Mouse (Mus musculus): ENCODE data around the gene Nudt6. TPM values are rescaled to one million over a fixed set of nuclear protein-coding genes. Genes with fewer than 3 reads are reported as not detected.

Gene Nudt6
- polyA plus RNA-seq, 1 experiment from 2014 or later: 9.2 TPM

GRCm38 (mm10) chr3:37381457-37381856 lies 38.6 kb downstream of the Nudt6 start:
- no peak overlapping the region; the same call in 1 of the 2 replicates for H3K27ac ChIP-seq (replicated peaks)
- 49% methylated on average over 6 of the region's 6 CpGs for WGBS
- H3K4me1 ChIP-seq (replicated peaks; ENCODE audit: control insufficient read depth, insufficient read depth): peaks cover 2% of the 10 kb centered on the region; the same call in 1 of the 2 replicates
- H3K9me3 ChIP-seq (ENCODE audit: control insufficient read depth, low read length): no peaks in the 10 kb centered on the region
- H3K4me3 ChIP-seq (ENCODE audit: low read depth, low read length): no peak overlapping the region
- TF ChIP-seq CTCF (IDR thresholded peaks at IDR 0.05; ENCODE audit: low read depth) (no peak), EP300 (optimal IDR thresholded peaks at IDR 0.05) (no peak)
- DNase-seq (ENCODE audit: low spot score) (no peak), ATAC-seq (ENCODE audit: low FRiP score, low TSS enrichment) (no peak)
- no peak overlapping the region for H3K9ac ChIP-seq (ENCODE audit: low read length)
- H3K36me3 ChIP-seq (ENCODE audit: control insufficient read depth, insufficient read depth, low read length): no peaks in the 10 kb centered on the region
- no peak overlapping the region for H3K4me2 ChIP-seq (replicated peaks; ENCODE audit: low read depth)
- H3K27me3 ChIP-seq (ENCODE audit: control insufficient read depth, insufficient read depth, low read length): no peaks in the 10 kb centered on the region

- H3K4me1 ChIP-seq (replicated peaks; ENCODE audit: control insufficient read depth, insufficient read depth): peaks cover 2% of the 10 kb centered on the region; the same call in 1 of the 2 replicates
- no peak overlapping the region for H3K9ac ChIP-seq (ENCODE audit: low read length)
- peak overlapping the region; percentile 49 for H3K27ac ChIP-seq (replicated peaks)
- no peaks in the 10 kb centered on the region for H3K27me3 ChIP-seq (ENCODE audit: control insufficient read depth, insufficient read depth, low read length)
- no peak overlapping the region for H3K4me3 ChIP-seq (ENCODE audit: low read depth, low read length)
- WGBS: 38% methylated on average over 18 of the region's 18 CpGs
- no peak; the same call in 1 of the 2 replicates for ATAC-seq (ENCODE audit: low FRiP score, low TSS enrichment)
- no peak for TF ChIP-seq CTCF (IDR thresholded peaks at IDR 0.05; ENCODE audit: low read depth)
- no peak for TF ChIP-seq EP300 (optimal IDR thresholded peaks at IDR 0.05)
- H3K36me3 ChIP-seq (ENCODE audit: control insufficient read depth, insufficient read depth, low read length): no peaks in the 10 kb centered on the region
- no peak overlapping the region for H3K4me2 ChIP-seq (replicated peaks; ENCODE audit: low read depth)
- H3K9me3 ChIP-seq (ENCODE audit: control insufficient read depth, low read length): no peaks in the 10 kb centered on the region
- DNase-seq (ENCODE audit: low spot score): peak; percentile 27
Observed at GRCm38 (mm10) chr3:37379930-37380881, 39.8 kb downstream of the Nudt6 start.

GRCm38 (mm10) chr3:37379201-37379600 lies 40.8 kb downstream of the Nudt6 start:
- Histone ChIP-seq H3K9ac (ENCODE audit: low read length) (no peak overlapping the region), H3K27ac (replicated peaks) (no peak overlapping the region), H3K36me3 (ENCODE audit: control insufficient read depth, insufficient read depth, low read length) (no peaks in the 10 kb centered on the region), H3K27me3 (ENCODE audit: control insufficient read depth, insufficient read depth, low read length) (no peaks in the 10 kb centered on the region), H3K4me2 (replicated peaks; ENCODE audit: low read depth) (no peak overlapping the region), H3K9me3 (ENCODE audit: control insufficient read depth, low read length) (no peaks in the 10 kb centered on the region), H3K4me1 (replicated peaks; ENCODE audit: control insufficient read depth, insufficient read depth) (peaks cover 2% of the 10 kb centered on the region; the same call in 1 of the 2 replicates), H3K4me3 (ENCODE audit: low read depth, low read length) (no peak overlapping the region)
- TF ChIP-seq EP300 (optimal IDR thresholded peaks at IDR 0.05) (no peak), CTCF (IDR thresholded peaks at IDR 0.05; ENCODE audit: low read depth) (peak; percentile 39)
- 82% methylated on average over 14 of the region's 14 CpGs for WGBS
- no peak for DNase-seq (ENCODE audit: low spot score)
- no peak for ATAC-seq (ENCODE audit: low FRiP score, low TSS enrichment)

- Histone ChIP-seq H3K36me3 (ENCODE audit: control insufficient read depth, insufficient read depth, low read length) (no peaks in the 10 kb centered on the region), H3K9ac (ENCODE audit: low read length) (no peak overlapping the region), H3K27me3 (ENCODE audit: control insufficient read depth, insufficient read depth, low read length) (no peaks in the 10 kb centered on the region), H3K4me3 (ENCODE audit: low read depth, low read length) (no peak overlapping the region), H3K9me3 (ENCODE audit: control insufficient read depth, low read length) (no peaks in the 10 kb centered on the region), H3K27ac (replicated peaks) (no peak overlapping the region), H3K4me1 (replicated peaks; ENCODE audit: control insufficient read depth, insufficient read depth) (peaks cover 2% of the 10 kb centered on the region; the same call in 1 of the 2 replicates), H3K4me2 (replicated peaks; ENCODE audit: low read depth) (no peak overlapping the region)
- TF ChIP-seq CTCF (IDR thresholded peaks at IDR 0.05; ENCODE audit: low read depth) (no peak), EP300 (optimal IDR thresholded peaks at IDR 0.05) (no peak)
- 69% methylated on average over 6 of the region's 6 CpGs for WGBS
- DNase-seq (ENCODE audit: low spot score) (no peak), ATAC-seq (ENCODE audit: low FRiP score, low TSS enrichment) (no peak; the same call in 1 of the 2 replicates)
Observed at GRCm38 (mm10) chr3:37378412-37378811, 41.6 kb downstream of the Nudt6 start.

GRCm38 (mm10) chr3:37377926-37378325 lies 42.1 kb downstream of the Nudt6 start:
- Histone ChIP-seq H3K4me3 (ENCODE audit: low read depth, low read length) (no peak overlapping the region), H3K27me3 (ENCODE audit: control insufficient read depth, insufficient read depth, low read length) (no peaks in the 10 kb centered on the region), H3K27ac (replicated peaks) (no peak overlapping the region), H3K36me3 (ENCODE audit: control insufficient read depth, insufficient read depth, low read length) (no peaks in the 10 kb centered on the region), H3K9ac (ENCODE audit: low read length) (no peak overlapping the region), H3K4me2 (replicated peaks; ENCODE audit: low read depth) (no peak overlapping the region), H3K9me3 (ENCODE audit: control insufficient read depth, low read length) (no peaks in the 10 kb centered on the region), H3K4me1 (replicated peaks; ENCODE audit: control insufficient read depth, insufficient read depth) (peaks cover 2% of the 10 kb centered on the region; the same call in 1 of the 2 replicates)
- DNase-seq (ENCODE audit: low spot score): no peak
- TF ChIP-seq CTCF (IDR thresholded peaks at IDR 0.05; ENCODE audit: low read depth) (no peak), EP300 (optimal IDR thresholded peaks at IDR 0.05) (no peak)
- no peak for ATAC-seq (ENCODE audit: low FRiP score, low TSS enrichment)
- WGBS: 63% methylated on average over 6 of the region's 6 CpGs

- no peak for DNase-seq (ENCODE audit: low spot score)
Observed at GRCm38 (mm10) chr3:37373712-37374111, 46.3 kb downstream of the Nudt6 start.

More at GRCm38 (mm10) chr3:37373712-37374111, 46.3 kb downstream of the Nudt6 start:
- Histone ChIP-seq H3K4me3 (ENCODE audit: low read depth, low read length) (no peak overlapping the region), H3K4me1 (replicated peaks; ENCODE audit: control insufficient read depth, insufficient read depth) (no peaks in the 10 kb centered on the region), H3K9me3 (ENCODE audit: control insufficient read depth, low read length) (no peaks in the 10 kb centered on the region), H3K27ac (replicated peaks) (no peak overlapping the region), H3K9ac (ENCODE audit: low read length) (no peak overlapping the region), H3K36me3 (ENCODE audit: control insufficient read depth, insufficient read depth, low read length) (no peaks in the 10 kb centered on the region), H3K4me2 (replicated peaks; ENCODE audit: low read depth) (no peak overlapping the region), H3K27me3 (ENCODE audit: control insufficient read depth, insufficient read depth, low read length) (no peaks in the 10 kb centered on the region)
- 76% methylated on average over 11 of the region's 11 CpGs for WGBS
- TF ChIP-seq CTCF (IDR thresholded peaks at IDR 0.05; ENCODE audit: low read depth) (no peak), EP300 (optimal IDR thresholded peaks at IDR 0.05) (no peak)
- no peak for ATAC-seq (ENCODE audit: low FRiP score, low TSS enrichment)
